ENCODE assay signal across 26 mouse cellular contexts in genomic region chr9:63206769-63207276, GRCm38 (mm10). TPM values are rescaled to one million over a fixed set of nuclear protein-coding genes. Genes with fewer than 3 reads are reported as not detected.
DNase-seq lines count a peak whose midpoint lies in the region; ATAC-seq and TF ChIP-seq lines count a peak whose summit lies in the region.
"Had no signal": no experiment of that assay in that cellular context is flagged by ENCODE, and none has a peak within 500 bp of the region (broad histone marks: within the 10 kb centered on the region; RNA-seq: fewer than 3 reads in every experiment).

No protein-coding gene starts in this region.

- peak; percentile 42 for DNase-seq in embryo, embryonic 10.5 days (ENCODE audit: low spot score)
- DNase-seq in embryo, embryonic 11 days: no peak
- peak; percentile 60 for DNase-seq in hindbrain, embryonic 10.5 days (ENCODE audit: low spot score)
- no peak for DNase-seq in hindbrain, postnatal 0 days (ENCODE audit: low spot score)
- DNase-seq in midbrain, embryonic 10.5 days (ENCODE audit: low spot score): no peak
- no peak for DNase-seq in neural tube, embryonic 11.5 days (ENCODE audit: low spot score)
- DNase-seq in neural tube, embryonic 10.5 days (ENCODE audit: extremely low spot score, low spot score): no peak
- DNase-seq: adrenal gland, adult 8-10 months; adrenal gland, postnatal 36 days; B cell, adult 2 months; cerebellum, adult 11 months; cerebellum, adult 8-10 months; cerebellum, postnatal 14 days; gastrocnemius, postnatal 10 days; heart, adult 2 months had no signal

- H3K4me2 ChIP-seq in hindbrain, postnatal 0 days (ENCODE audit: low read depth, low read length): no peak overlapping the region
- no peak overlapping the region for H3K4me2 ChIP-seq in midbrain, embryonic 16.5 days (ENCODE audit: low read length)
- H3K4me2 ChIP-seq in neural tube, embryonic 11.5 days (ENCODE audit: low read depth): no peak overlapping the region
- H3K4me2 ChIP-seq: embryonic facial prominence, embryonic 13.5 days; forebrain, embryonic 15.5 days; heart, embryonic 11.5 days; heart, embryonic 15.5 days; hindbrain, embryonic 14.5 days had no signal

- WGBS in hindbrain, embryonic 10.5 days: 47% methylated on average over 15 of the region's 15 CpGs
- WGBS in hindbrain, postnatal 0 days: 36% methylated on average over 15 of the region's 15 CpGs
- 67% methylated on average over 15 of the region's 15 CpGs for WGBS in midbrain, embryonic 10.5 days
- WGBS in midbrain, embryonic 16.5 days: 27% methylated on average over 15 of the region's 15 CpGs
- 55% methylated on average over 15 of the region's 15 CpGs for WGBS in neural tube, embryonic 11.5 days

- peaks cover 4% of the 10 kb centered on the region; the same call in 1 of the 2 replicates for H3K9me3 ChIP-seq in hindbrain, embryonic 10.5 days
- H3K9me3 ChIP-seq in hindbrain, postnatal 0 days (ENCODE audit: low read length): no peaks in the 10 kb centered on the region
- H3K9me3 ChIP-seq in midbrain, embryonic 10.5 days (replicated peaks): peaks cover 12% of the 10 kb centered on the region; the same call in 1 of the 2 replicates
- no peaks in the 10 kb centered on the region for H3K9me3 ChIP-seq in midbrain, embryonic 16.5 days (replicated peaks; ENCODE audit: control insufficient read depth, low read length, poor library complexity, severe bottlenecking)
- no peaks in the 10 kb centered on the region for H3K9me3 ChIP-seq in neural tube, embryonic 11.5 days (ENCODE audit: control insufficient read depth, low read length)
- H3K9me3 ChIP-seq: embryonic facial prominence, embryonic 13.5 days; forebrain, embryonic 15.5 days; G1E; heart, embryonic 15.5 days had no signal

- H3K4me3 ChIP-seq in hindbrain, embryonic 10.5 days: no peak overlapping the region
- H3K4me3 ChIP-seq in hindbrain, postnatal 0 days (ENCODE audit: low read length): no peak overlapping the region
- H3K4me3 ChIP-seq in midbrain, embryonic 10.5 days: no peak overlapping the region
- H3K4me3 ChIP-seq in midbrain, embryonic 16.5 days (ENCODE audit: low read depth, low read length): no peak overlapping the region
- no peak overlapping the region for H3K4me3 ChIP-seq in neural tube, embryonic 11.5 days (ENCODE audit: low read depth, low read length)
- H3K4me3 ChIP-seq: embryonic facial prominence, embryonic 13.5 days; forebrain, embryonic 15.5 days; heart, adult 2 months; heart, embryonic 15.5 days had no signal

- ATAC-seq in hindbrain, postnatal 0 days: no peak
- no peak for ATAC-seq in midbrain, embryonic 16.5 days
- ATAC-seq in neural tube, embryonic 11.5 days (ENCODE audit: insufficient read depth, low FRiP score, low TSS enrichment): peak; percentile 31; the same call in 1 of the 2 replicates
- ATAC-seq: CD4-positive, CD25-positive, alpha-beta regulatory T cell, adult 4 months; forebrain, embryonic 15.5 days; inflammation-experienced regulatory T-cells, adult 6 months had no signal

- peaks cover 24% of the 10 kb centered on the region for H3K36me3 ChIP-seq in hindbrain, embryonic 10.5 days
- H3K36me3 ChIP-seq in hindbrain, postnatal 0 days (ENCODE audit: insufficient read depth, low read length): no peaks in the 10 kb centered on the region
- H3K36me3 ChIP-seq in midbrain, embryonic 10.5 days: peaks cover 31% of the 10 kb centered on the region
- no peaks in the 10 kb centered on the region; the same call in 1 of the 2 replicates for H3K36me3 ChIP-seq in midbrain, embryonic 16.5 days (ENCODE audit: control insufficient read depth, insufficient read depth, low read length)
- H3K36me3 ChIP-seq in neural tube, embryonic 11.5 days (ENCODE audit: control insufficient read depth, insufficient read depth, low read length): no peaks in the 10 kb centered on the region

- H3K27me3 ChIP-seq in hindbrain, embryonic 10.5 days (ENCODE audit: insufficient read depth, poor library complexity, severe bottlenecking): no peaks in the 10 kb centered on the region
- H3K27me3 ChIP-seq in hindbrain, postnatal 0 days (ENCODE audit: insufficient read depth, low read length): no peaks in the 10 kb centered on the region
- H3K27me3 ChIP-seq in midbrain, embryonic 10.5 days (ENCODE audit: low read depth, poor library complexity, severe bottlenecking): no peaks in the 10 kb centered on the region
- no peaks in the 10 kb centered on the region for H3K27me3 ChIP-seq in midbrain, embryonic 16.5 days (ENCODE audit: control insufficient read depth, insufficient read depth, low read depth, low read length)
- H3K27me3 ChIP-seq in neural tube, embryonic 11.5 days (ENCODE audit: control insufficient read depth, insufficient read depth, low read length): no peaks in the 10 kb centered on the region
- H3K27me3 ChIP-seq: embryonic facial prominence, embryonic 13.5 days; forebrain, embryonic 15.5 days; heart, embryonic 15.5 days had no signal

- H3K9ac ChIP-seq in hindbrain, postnatal 0 days (replicated peaks; ENCODE audit: low read length): no peak overlapping the region
- no peak overlapping the region for H3K9ac ChIP-seq in midbrain, embryonic 16.5 days (ENCODE audit: low read depth, low read length)
- no peak overlapping the region for H3K9ac ChIP-seq in neural tube, embryonic 11.5 days (ENCODE audit: low read length)
- H3K9ac ChIP-seq: embryonic facial prominence, embryonic 13.5 days; forebrain, embryonic 15.5 days; heart, embryonic 15.5 days; hindbrain, embryonic 14.5 days had no signal

- no peak for TF ChIP-seq CTCF in hindbrain, postnatal 0 days (IDR thresholded peaks at IDR 0.05; ENCODE audit: low read depth)

- peaks cover 28% of the 10 kb centered on the region for H3K4me1 ChIP-seq in hindbrain, embryonic 10.5 days (replicated peaks)
- H3K4me1 ChIP-seq in hindbrain, postnatal 0 days (ENCODE audit: insufficient read depth, low read length): no peaks in the 10 kb centered on the region
- H3K4me1 ChIP-seq in midbrain, embryonic 10.5 days: peaks cover 26% of the 10 kb centered on the region
- H3K4me1 ChIP-seq in midbrain, embryonic 16.5 days (ENCODE audit: control insufficient read depth, insufficient read depth, low read length): no peaks in the 10 kb centered on the region
- peaks cover 9% of the 10 kb centered on the region; the same call in 1 of the 2 replicates for H3K4me1 ChIP-seq in neural tube, embryonic 11.5 days (ENCODE audit: control insufficient read depth, insufficient read depth, low read length)
- H3K4me1 ChIP-seq: embryonic facial prominence, embryonic 13.5 days; heart, embryonic 15.5 days had no signal

- H3K27ac ChIP-seq in hindbrain, embryonic 10.5 days: peak overlapping the region; percentile 81
- no peak overlapping the region for H3K27ac ChIP-seq in hindbrain, postnatal 0 days
- H3K27ac ChIP-seq in midbrain, embryonic 10.5 days (replicated peaks): peak overlapping the region; percentile 30; the same call in 1 of the 2 replicates
- no peak overlapping the region for H3K27ac ChIP-seq in midbrain, embryonic 16.5 days (ENCODE audit: low read length)
- no peak overlapping the region for H3K27ac ChIP-seq in neural tube, embryonic 11.5 days (ENCODE audit: low read depth, low read length)
- H3K27ac ChIP-seq: embryonic facial prominence, embryonic 13.5 days; forebrain, embryonic 15.5 days; heart, adult 2 months; heart, embryonic 15.5 days; hindbrain, embryonic 14.5 days had no signal

RNA-seq across cellular contexts. Expression of gene Skor1, which starts 58.1 kb away (rescaled TPM):
- polyA plus RNA-seq in hindbrain, embryonic 10.5 days (2016; fragmentation: Nextera tagmentation; extraction: Ambion mirVana): 0.68 and 6.8 TPM in 2 replicates
- 36.3 and 38.5 TPM in 2 replicates for total RNA-seq in hindbrain, postnatal 0 days (2014; rRNA removed)
- polyA plus RNA-seq in hindbrain, postnatal 0 days (2015; fragmentation: Nextera tagmentation; extraction: Ambion mirVana): 9.2 TPM in 2 replicates
- polyA plus RNA-seq in midbrain, embryonic 10.5 days (2016; fragmentation: Nextera tagmentation; extraction: Ambion mirVana): 0.12 TPM in 1 of 2 replicates, not detected in the other
- polyA plus RNA-seq in midbrain, embryonic 16.5 days (2015; fragmentation: Nextera tagmentation; extraction: Ambion mirVana): 0.54 and 0.75 TPM in 2 replicates
- polyA plus RNA-seq in neural tube, embryonic 11.5 days (2014; fragmentation: Nextera tagmentation; extraction: Ambion mirVana): 7.6 and 7.7 TPM in 2 replicates
- total RNA-seq: common myeloid progenitor, adult 5-6 weeks; heart, postnatal 25 days had no signal
- polyA plus RNA-seq: CD4-positive, CD25-positive, alpha-beta regulatory T cell, adult 4 months; G1E; heart, embryonic 11.5 days; heart, embryonic 15.5 days; inflammation-experienced regulatory T-cells, adult 6 months had no signal

Comparison
In these comparisons a context has a peak if more than half of its experiments do, and no peak if none do; other contexts are left out.
1. DNase-seq: peak in embryo, embryonic 10.5 days (single experiment) and hindbrain, embryonic 10.5 days (single experiment); none in embryo, embryonic 11 days (single experiment), hindbrain, postnatal 0 days (single experiment), midbrain, embryonic 10.5 days (single experiment), neural tube, embryonic 11.5 days (single experiment) and neural tube, embryonic 10.5 days (single experiment).
2. H3K27ac ChIP-seq: peak in hindbrain, embryonic 10.5 days (single experiment) and midbrain, embryonic 10.5 days (single experiment); none in hindbrain, postnatal 0 days (single experiment), midbrain, embryonic 16.5 days (single experiment) and neural tube, embryonic 11.5 days (single experiment).